In the genomic region with DNA sequence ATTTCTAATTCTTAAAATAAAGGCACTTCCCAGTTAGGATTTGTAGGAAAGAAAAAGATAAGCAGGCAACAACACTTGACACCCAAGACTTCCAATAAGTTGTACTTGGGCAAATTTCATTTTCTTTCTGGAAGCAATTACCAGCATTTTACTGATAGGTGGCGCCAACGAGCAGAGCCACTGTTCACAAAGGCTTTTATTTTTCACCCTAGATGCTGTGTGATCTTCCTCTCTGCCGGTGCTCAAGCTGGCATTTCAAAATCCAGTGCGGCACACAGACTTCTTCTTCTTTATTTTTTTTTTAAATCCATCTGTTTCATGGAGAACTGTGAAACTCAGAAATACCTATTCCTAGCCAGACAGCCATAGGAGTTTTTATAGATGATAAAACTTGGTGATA, we compare ENCODE assay signal across 9 mouse cellular contexts.
DNase-seq lines count a peak whose midpoint lies in the region; ATAC-seq and TF ChIP-seq lines count a peak whose summit lies in the region.
"Had no signal": no experiment of that assay in that cellular context is flagged by ENCODE, and none has a peak within 500 bp of the region (broad histone marks: within the 10 kb centered on the region; RNA-seq: fewer than 3 reads in every experiment).

No protein-coding gene starts in this region.

- no peaks in the 10 kb centered on the region for H3K9me3 ChIP-seq in liver, embryonic 11.5 days (ENCODE audit: control insufficient read depth, low read length)
- H3K9me3 ChIP-seq: midbrain, embryonic 12.5 days had no signal

- no peak for TF ChIP-seq POLR2A in liver, adult 2 months (IDR thresholded peaks at IDR 0.05; ENCODE audit: extremely low read depth, insufficient read depth, low read length)

- H3K79me2 ChIP-seq in liver, adult 2 months (ENCODE audit: control insufficient read depth, insufficient read depth, low read length) = no peaks in the 10 kb centered on the region

- DNase-seq in liver, adult 2 months (ENCODE audit: extremely low read depth, low read depth, low spot score) = peak; percentile 51
- no peak for DNase-seq in liver, embryonic 11.5 days (ENCODE audit: low spot score)
- peak; percentile 37 for DNase-seq in R1 (ENCODE audit: low read depth, low spot score)
- DNase-seq in cerebellum, adult 8-10 months = peak; percentile 61
- peak; percentile 49 to 63 for DNase-seq in left cerebral cortex, postnatal 10 days (ENCODE audit: extremely low spot score in 1 of 2, low spot score in 2 of 2)
- DNase-seq in retina, postnatal 1 day = peak; percentile 75

- WGBS in liver, adult 2 months = 4% methylated on average over 4 of the region's 4 CpGs
- WGBS in liver, embryonic 11.5 days = 17% methylated on average over 4 of the region's 4 CpGs

- H3K36me3 ChIP-seq in liver, adult 2 months (ENCODE audit: control insufficient read depth, insufficient read depth, low read length) = no peaks in the 10 kb centered on the region
- H3K36me3 ChIP-seq in liver, embryonic 11.5 days (ENCODE audit: control insufficient read depth, insufficient read depth, low read length) = no peaks in the 10 kb centered on the region
- H3K36me3 ChIP-seq: midbrain, embryonic 12.5 days had no signal

- peak; percentile 43 for TF ChIP-seq CTCF in liver, adult 2 months (IDR thresholded peaks at IDR 0.05; ENCODE audit: low read depth, low read length)

- peaks cover 7% of the 10 kb centered on the region; the same call in 1 of the 2 replicates for H3K4me1 ChIP-seq in liver, adult 2 months (ENCODE audit: control insufficient read depth, insufficient read depth, low read length)
- H3K4me1 ChIP-seq in liver, embryonic 11.5 days (replicated peaks; ENCODE audit: control insufficient read depth, insufficient read depth, low read length) = no peaks in the 10 kb centered on the region
- H3K4me1 ChIP-seq: midbrain, embryonic 12.5 days had no signal

- no peak for ATAC-seq in liver, embryonic 11.5 days (replicated peaks; ENCODE audit: low FRiP score)
- ATAC-seq in granulocyte monocyte progenitor cell, adult 5-6 weeks (replicated peaks; ENCODE audit: poor library complexity, severe bottlenecking) = peak; percentile 66
- no peak for ATAC-seq in erythroid progenitor cell, adult 5-6 weeks (replicated peaks; ENCODE audit: low FRiP score, poor library complexity, severe bottlenecking)

- intact Hi-C loops in left cerebral cortex, postnatal 10 days (cut with DNase I) = loop anchor here (5.0 kb wide), 2 partner anchors 70 to 300 kb away; no protein-coding TSS in a partner anchor

- no peaks in the 10 kb centered on the region for H3K27me3 ChIP-seq in liver, adult 2 months (ENCODE audit: control insufficient read depth, insufficient read depth, low read length)
- no peaks in the 10 kb centered on the region for H3K27me3 ChIP-seq in liver, embryonic 11.5 days (replicated peaks; ENCODE audit: control insufficient read depth, insufficient read depth, low read length)
- H3K27me3 ChIP-seq: midbrain, embryonic 12.5 days had no signal

- H3K9ac ChIP-seq in liver, adult 2 months (ENCODE audit: low read depth, low read length) = no peak overlapping the region
- H3K9ac ChIP-seq in liver, embryonic 11.5 days (ENCODE audit: low read depth, low read length) = no peak overlapping the region
- H3K9ac ChIP-seq: midbrain, embryonic 12.5 days had no signal

- no peak overlapping the region for H3K4me2 ChIP-seq in liver, embryonic 11.5 days
- H3K4me2 ChIP-seq: midbrain, embryonic 12.5 days had no signal

- H3K27ac ChIP-seq in liver, adult 2 months (replicated peaks; ENCODE audit: insufficient read depth, low read depth, low read length) = no peak overlapping the region
- no peak overlapping the region for H3K27ac ChIP-seq in liver, embryonic 11.5 days (ENCODE audit: low read depth, low read length)
- H3K27ac ChIP-seq: midbrain, embryonic 12.5 days had no signal

- no peak overlapping the region for H3K4me3 ChIP-seq in liver, adult 2 months (ENCODE audit: insufficient read depth, low read depth, low read length)
- no peak overlapping the region for H3K4me3 ChIP-seq in liver, embryonic 11.5 days (ENCODE audit: low read depth, low read length)
- H3K4me3 ChIP-seq: midbrain, embryonic 12.5 days had no signal
